Mouse (Mus musculus): ENCODE data around the gene 2010109A12Rik. TPM values are rescaled to one million over a fixed set of nuclear protein-coding genes. Genes with fewer than 3 reads are reported as not detected.

The 2010109A12Rik gene
- polyA plus RNA-seq, 2 experiments = 0.47 to 1.0 TPM

DNA sequence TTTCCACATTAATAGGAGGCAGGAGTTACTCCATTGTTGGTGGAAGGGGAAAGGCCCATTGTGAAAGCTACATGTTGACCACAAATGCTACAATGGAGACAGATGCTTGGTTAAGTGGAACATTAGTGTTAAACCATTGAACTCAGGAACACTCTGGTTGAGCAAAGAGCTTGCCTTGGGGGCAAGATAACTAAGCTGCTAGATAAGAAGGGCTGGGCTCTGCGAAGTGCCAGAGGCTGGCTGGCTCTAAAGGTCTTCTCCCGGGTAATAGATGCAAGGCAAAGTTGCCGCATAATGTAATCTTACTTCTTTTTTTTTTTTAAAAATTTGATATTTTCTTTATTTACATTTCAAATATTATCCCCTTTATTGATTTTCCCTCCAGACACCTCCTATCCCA, 20.8 kb downstream of the 2010109A12Rik start:
- WGBS = 93% methylated on average over 3 of the region's 3 CpGs
- no peak for TF ChIP-seq POLR2A (IDR thresholded peaks at IDR 0.05; ENCODE audit: borderline replicate concordance, extremely low read depth, insufficient read depth, insufficient read length)
- Histone ChIP-seq H3K36me3 (ENCODE audit: control insufficient read depth, insufficient read depth, low read length) (no peaks in the 10 kb centered on the region), H3K27ac (replicated peaks; ENCODE audit: low read depth, low read length) (no peak overlapping the region), H3K9ac (ENCODE audit: low read depth, low read length, severe bottlenecking) (no peak overlapping the region), H3K4me3 (replicated peaks; ENCODE audit: low read length) (no peak overlapping the region), H3K27me3 (ENCODE audit: control insufficient read depth, insufficient read depth, low read length) (no peaks in the 10 kb centered on the region), H3K4me1 (ENCODE audit: control insufficient read depth, insufficient read depth, low read length) (peaks cover 4% of the 10 kb centered on the region; the same call in 1 of the 2 replicates), H3K9me3 (ENCODE audit: control insufficient read depth, low read length) (no peaks in the 10 kb centered on the region), H3K4me2 (replicated peaks; ENCODE audit: low read depth, low read length, severe bottlenecking) (no peak overlapping the region)
- ATAC-seq (ENCODE audit: low FRiP score, low read depth) (no peak), DNase-seq (ENCODE audit: low spot score) (no peak)

DNA sequence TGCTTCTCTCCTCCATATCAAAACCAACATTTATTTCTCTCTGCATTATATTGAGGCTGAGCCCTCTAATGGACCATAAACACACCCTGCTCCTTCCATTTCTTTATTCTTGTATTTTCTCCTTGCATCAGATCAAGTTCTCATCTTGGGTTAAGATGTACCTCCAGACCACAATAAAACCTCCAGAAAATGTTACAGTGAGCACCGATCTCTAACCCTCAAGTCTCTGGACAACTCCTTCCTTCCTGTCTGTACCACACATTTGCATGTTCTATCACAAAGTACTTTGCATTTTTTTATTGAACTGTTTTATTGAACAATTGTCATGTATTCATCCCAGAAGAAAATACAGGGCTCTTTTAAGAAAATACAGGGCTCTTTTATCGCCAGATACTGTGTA, 23.2 kb downstream of the 2010109A12Rik start:
- Histone ChIP-seq H3K4me2 (replicated peaks; ENCODE audit: low read depth, low read length, severe bottlenecking) (no peak overlapping the region), H3K27ac (replicated peaks; ENCODE audit: low read depth, low read length) (no peak overlapping the region), H3K27me3 (ENCODE audit: control insufficient read depth, insufficient read depth, low read length) (no peaks in the 10 kb centered on the region), H3K4me3 (replicated peaks; ENCODE audit: low read length) (no peak overlapping the region), H3K36me3 (ENCODE audit: control insufficient read depth, insufficient read depth, low read length) (no peaks in the 10 kb centered on the region), H3K9ac (ENCODE audit: low read depth, low read length, severe bottlenecking) (no peak overlapping the region), H3K4me1 (ENCODE audit: control insufficient read depth, insufficient read depth, low read length) (no peaks in the 10 kb centered on the region), H3K9me3 (ENCODE audit: control insufficient read depth, low read length) (no peaks in the 10 kb centered on the region)
- ATAC-seq (ENCODE audit: low FRiP score, low read depth) (no peak), DNase-seq (ENCODE audit: low spot score) (no peak)
- no peak for TF ChIP-seq POLR2A (IDR thresholded peaks at IDR 0.05; ENCODE audit: borderline replicate concordance, extremely low read depth, insufficient read depth, insufficient read length)
- 77% methylated on average over 2 of the region's 2 CpGs for WGBS

DNA sequence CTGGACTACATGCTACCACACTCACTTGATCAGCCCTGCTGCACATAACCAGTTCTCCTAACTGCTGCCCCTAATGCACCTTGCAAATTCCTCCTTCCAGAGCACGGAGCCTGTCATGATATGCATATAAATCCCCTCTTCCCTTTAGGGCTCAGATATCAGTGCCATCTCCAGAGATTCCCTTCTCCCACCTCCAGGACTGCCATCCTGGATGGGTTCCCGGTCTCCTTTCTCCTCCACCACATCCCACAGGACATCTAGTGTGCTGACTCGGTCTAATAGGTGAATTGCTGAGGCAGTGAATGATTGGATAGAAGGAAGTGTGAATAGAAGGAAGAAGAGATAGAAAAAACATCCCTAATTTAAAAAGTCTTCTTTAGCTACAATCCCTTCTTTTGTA, 25.4 kb downstream of the 2010109A12Rik start:
- H3K27me3 ChIP-seq (ENCODE audit: control insufficient read depth, insufficient read depth, low read length) = no peaks in the 10 kb centered on the region

DNA sequence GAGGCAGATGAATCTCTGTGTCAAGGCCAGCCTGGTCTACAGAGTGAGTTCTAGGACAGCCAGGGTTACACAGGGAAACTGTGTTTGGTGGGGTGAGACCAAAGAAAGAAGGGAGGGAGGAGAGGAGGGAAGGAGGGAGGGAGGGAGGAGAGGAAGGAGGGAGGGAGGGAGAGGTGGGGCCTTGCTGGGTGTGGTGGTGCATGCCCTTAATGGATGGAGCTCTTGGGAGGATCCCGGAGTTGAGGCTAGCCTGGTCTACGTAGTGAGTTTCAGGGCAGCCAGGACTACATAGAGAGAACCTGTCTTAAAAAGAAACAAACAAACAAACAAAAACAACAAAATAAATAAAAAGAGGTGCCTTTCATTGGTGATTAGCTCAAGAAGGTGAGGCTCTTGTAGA, 26.5 kb downstream of the 2010109A12Rik start:
- no peaks in the 10 kb centered on the region for H3K27me3 ChIP-seq (ENCODE audit: control insufficient read depth, insufficient read depth, low read length)
- TF ChIP-seq POLR2A (IDR thresholded peaks at IDR 0.05; ENCODE audit: borderline replicate concordance, extremely low read depth, insufficient read depth, insufficient read length) = no peak
- ATAC-seq (ENCODE audit: low FRiP score, low read depth) (no peak), DNase-seq (ENCODE audit: low spot score) (no peak)
- no peaks in the 10 kb centered on the region for H3K36me3 ChIP-seq (ENCODE audit: control insufficient read depth, insufficient read depth, low read length)
- H3K9me3 ChIP-seq (ENCODE audit: control insufficient read depth, low read length) = no peaks in the 10 kb centered on the region
- WGBS = 94% methylated on average over 2 of the region's 2 CpGs
- H3K27ac ChIP-seq (replicated peaks; ENCODE audit: low read depth, low read length) = no peak overlapping the region
- no peaks in the 10 kb centered on the region for H3K4me1 ChIP-seq (ENCODE audit: control insufficient read depth, insufficient read depth, low read length)
- no peak overlapping the region for H3K9ac ChIP-seq (ENCODE audit: low read depth, low read length, severe bottlenecking)
- no peak overlapping the region for H3K4me3 ChIP-seq (replicated peaks; ENCODE audit: low read length)
- no peak overlapping the region for H3K4me2 ChIP-seq (replicated peaks; ENCODE audit: low read depth, low read length, severe bottlenecking)

More for the DNA sequence above, 25.4 kb downstream of the 2010109A12Rik start:
- Histone ChIP-seq H3K9ac (ENCODE audit: low read depth, low read length, severe bottlenecking) (no peak overlapping the region), H3K9me3 (ENCODE audit: control insufficient read depth, low read length) (no peaks in the 10 kb centered on the region), H3K27ac (replicated peaks; ENCODE audit: low read depth, low read length) (no peak overlapping the region), H3K4me2 (replicated peaks; ENCODE audit: low read depth, low read length, severe bottlenecking) (no peak overlapping the region), H3K4me1 (ENCODE audit: control insufficient read depth, insufficient read depth, low read length) (no peaks in the 10 kb centered on the region), H3K36me3 (ENCODE audit: control insufficient read depth, insufficient read depth, low read length) (no peaks in the 10 kb centered on the region), H3K4me3 (replicated peaks; ENCODE audit: low read length) (no peak overlapping the region)
- no peak for TF ChIP-seq POLR2A (IDR thresholded peaks at IDR 0.05; ENCODE audit: borderline replicate concordance, extremely low read depth, insufficient read depth, insufficient read length)
- ATAC-seq (ENCODE audit: low FRiP score, low read depth) (no peak), DNase-seq (ENCODE audit: low spot score) (no peak)
- 70% methylated on average over 3 of the region's 3 CpGs for WGBS

DNA sequence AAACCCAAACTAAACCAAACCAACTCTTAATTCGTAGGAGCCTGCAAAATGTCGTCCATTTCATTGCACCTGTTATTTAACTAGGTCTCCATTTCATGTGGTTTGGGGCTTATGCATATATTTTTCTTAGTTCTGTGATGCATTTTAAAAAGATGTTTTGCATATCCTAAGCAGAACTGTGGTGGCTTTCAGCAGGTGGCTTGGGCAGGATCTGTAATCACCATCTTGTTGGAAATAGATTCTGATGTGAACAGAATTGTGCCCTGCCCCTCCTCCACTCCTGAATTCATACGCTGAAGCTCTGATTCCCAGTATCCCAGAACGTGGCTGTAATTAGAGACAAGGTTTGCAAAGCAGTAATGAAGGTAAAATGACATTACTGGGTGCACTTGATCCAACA, 27.8 kb downstream of the 2010109A12Rik start:
- ATAC-seq (ENCODE audit: low FRiP score, low read depth) = no peak
- no peak overlapping the region for H3K4me3 ChIP-seq (replicated peaks; ENCODE audit: low read length)
- no peaks in the 10 kb centered on the region for H3K36me3 ChIP-seq (ENCODE audit: control insufficient read depth, insufficient read depth, low read length)
- H3K27ac ChIP-seq (replicated peaks; ENCODE audit: low read depth, low read length) = no peak overlapping the region
- no peaks in the 10 kb centered on the region for H3K9me3 ChIP-seq (ENCODE audit: control insufficient read depth, low read length)
- WGBS = 70% methylated on average over 4 of the region's 4 CpGs
- no peak for DNase-seq (ENCODE audit: low spot score)
- H3K9ac ChIP-seq (ENCODE audit: low read depth, low read length, severe bottlenecking) = no peak overlapping the region
- no peak for TF ChIP-seq POLR2A (IDR thresholded peaks at IDR 0.05; ENCODE audit: borderline replicate concordance, extremely low read depth, insufficient read depth, insufficient read length)
- H3K27me3 ChIP-seq (ENCODE audit: control insufficient read depth, insufficient read depth, low read length) = no peaks in the 10 kb centered on the region
- H3K4me1 ChIP-seq (ENCODE audit: control insufficient read depth, insufficient read depth, low read length) = no peaks in the 10 kb centered on the region
- H3K4me2 ChIP-seq (replicated peaks; ENCODE audit: low read depth, low read length, severe bottlenecking) = no peak overlapping the region

DNA sequence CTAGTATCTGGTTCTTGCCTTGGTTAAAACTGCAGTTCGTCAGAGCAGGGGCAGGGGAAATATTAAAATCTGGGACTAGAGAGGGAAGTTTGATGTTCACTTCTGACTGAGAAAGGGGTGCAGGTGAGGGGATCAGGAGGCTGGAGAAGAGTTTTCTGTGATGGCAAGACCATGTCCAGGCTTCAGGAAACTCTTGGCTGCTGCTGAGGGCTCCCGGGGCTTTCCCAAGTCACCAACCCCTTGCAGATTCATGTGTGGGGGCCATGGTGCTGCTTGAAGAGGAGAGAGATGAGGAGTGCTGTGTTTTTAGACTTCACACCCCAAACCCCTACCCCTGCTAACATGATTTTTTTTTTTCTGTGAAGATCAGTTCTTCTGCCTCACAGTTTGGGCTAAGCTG, 28.3 kb downstream of the 2010109A12Rik start:
- H3K9ac ChIP-seq (ENCODE audit: low read depth, low read length, severe bottlenecking) = no peak overlapping the region
- H3K36me3 ChIP-seq (ENCODE audit: control insufficient read depth, insufficient read depth, low read length) = no peaks in the 10 kb centered on the region
- TF ChIP-seq POLR2A (IDR thresholded peaks at IDR 0.05; ENCODE audit: borderline replicate concordance, extremely low read depth, insufficient read depth, insufficient read length) = no peak
- no peaks in the 10 kb centered on the region for H3K9me3 ChIP-seq (ENCODE audit: control insufficient read depth, low read length)
- DNase-seq (ENCODE audit: low spot score) (no peak), ATAC-seq (ENCODE audit: low FRiP score, low read depth) (no peak)
- no peaks in the 10 kb centered on the region for H3K4me1 ChIP-seq (ENCODE audit: control insufficient read depth, insufficient read depth, low read length)
- H3K27ac ChIP-seq (replicated peaks; ENCODE audit: low read depth, low read length) = no peak overlapping the region
- H3K27me3 ChIP-seq (ENCODE audit: control insufficient read depth, insufficient read depth, low read length) = no peaks in the 10 kb centered on the region
- no peak overlapping the region for H3K4me2 ChIP-seq (replicated peaks; ENCODE audit: low read depth, low read length, severe bottlenecking)
- WGBS = 67% methylated on average over 2 of the region's 2 CpGs
- H3K4me3 ChIP-seq (replicated peaks; ENCODE audit: low read length) = no peak overlapping the region
